Comparison of ENCODE assay signal across 10 mouse cellular contexts in genomic region chr2:11362205-11362994, GRCm38 (mm10).
DNase-seq lines count a peak whose midpoint lies in the region; ATAC-seq lines count a peak whose summit lies in the region.
"Had no signal": no experiment of that assay in that cellular context is flagged by ENCODE, and none has a peak within 500 bp of the region (broad histone marks: within the 10 kb centered on the region; RNA-seq: fewer than 3 reads in every experiment).

No protein-coding gene starts in this region.

- peak; percentile 30; the same call in 1 of the 2 replicates for ATAC-seq in midbrain, embryonic 11.5 days (ENCODE audit: low FRiP score)
- ATAC-seq in kidney, embryonic 14.5 days (ENCODE audit: low FRiP score, low TSS enrichment), result no peak
- ATAC-seq in monocyte, adult 5-6 weeks (replicated peaks; ENCODE audit: insufficient number of reproducible peaks, low FRiP score, low TSS enrichment, poor library complexity, severe bottlenecking), result no peak
- ATAC-seq in heart, embryonic 12.5 days (ENCODE audit: insufficient number of reproducible peaks, low FRiP score), result no peak
- ATAC-seq in liver, embryonic 11.5 days (replicated peaks; ENCODE audit: low FRiP score), result no peak

- 80% methylated on average over 8 of the region's 8 CpGs for WGBS in midbrain, embryonic 11.5 days
- WGBS in midbrain, embryonic 10.5 days, result 84% methylated on average over 8 of the region's 8 CpGs
- 59% methylated on average over 8 of the region's 8 CpGs for WGBS in kidney, embryonic 14.5 days
- WGBS in heart, embryonic 12.5 days, result 73% methylated on average over 8 of the region's 8 CpGs
- 76% methylated on average over 8 of the region's 8 CpGs for WGBS in liver, embryonic 11.5 days

- no peak overlapping the region for H3K9ac ChIP-seq in midbrain, embryonic 11.5 days (ENCODE audit: low read length)
- no peak overlapping the region for H3K9ac ChIP-seq in kidney, embryonic 14.5 days (ENCODE audit: low read depth, low read length)
- no peak overlapping the region for H3K9ac ChIP-seq in heart, embryonic 12.5 days
- no peak overlapping the region for H3K9ac ChIP-seq in liver, embryonic 11.5 days (ENCODE audit: low read depth, low read length)
- H3K9ac ChIP-seq: heart, embryonic 13.5 days had no signal

- DNase-seq in midbrain, embryonic 11.5 days (ENCODE audit: low spot score, missing footprints), result no peak
- no peak for DNase-seq in midbrain, embryonic 10.5 days (ENCODE audit: low spot score)
- DNase-seq in cerebellum, adult 8-10 months, result peak; percentile 77
- peak; percentile 38 for DNase-seq in retina, adult 2 months (ENCODE audit: low read depth, low spot score)
- DNase-seq in liver, embryonic 11.5 days (ENCODE audit: low spot score), result no peak
- DNase-seq: thymus, postnatal 36 days had no signal

- no peak overlapping the region for H3K27ac ChIP-seq in midbrain, embryonic 11.5 days (ENCODE audit: low read depth, low read length)
- H3K27ac ChIP-seq in midbrain, embryonic 10.5 days (replicated peaks), result no peak overlapping the region
- 0 out of 2 replicates have a peak overlapping the region, but pooled peaks have one; percentile 0 for H3K27ac ChIP-seq in kidney, embryonic 14.5 days (ENCODE audit: low read depth, low read length)
- no peak overlapping the region for H3K27ac ChIP-seq in heart, embryonic 12.5 days (ENCODE audit: poor library complexity, severe bottlenecking)
- no peak overlapping the region for H3K27ac ChIP-seq in liver, embryonic 11.5 days (ENCODE audit: low read depth, low read length)
- H3K27ac ChIP-seq: heart, embryonic 13.5 days had no signal

- H3K4me3 ChIP-seq in midbrain, embryonic 11.5 days (ENCODE audit: low read depth, low read length), result no peak overlapping the region
- H3K4me3 ChIP-seq in midbrain, embryonic 10.5 days, result no peak overlapping the region
- no peak overlapping the region for H3K4me3 ChIP-seq in kidney, embryonic 14.5 days (ENCODE audit: low read length)
- no peak overlapping the region for H3K4me3 ChIP-seq in heart, embryonic 12.5 days
- no peak overlapping the region for H3K4me3 ChIP-seq in liver, embryonic 11.5 days (ENCODE audit: low read depth, low read length)
- H3K4me3 ChIP-seq: heart, embryonic 13.5 days had no signal

- H3K9me3 ChIP-seq in midbrain, embryonic 11.5 days (ENCODE audit: control insufficient read depth, low read length), result no peaks in the 10 kb centered on the region
- no peaks in the 10 kb centered on the region for H3K9me3 ChIP-seq in midbrain, embryonic 10.5 days (replicated peaks)
- no peaks in the 10 kb centered on the region for H3K9me3 ChIP-seq in kidney, embryonic 14.5 days (ENCODE audit: control insufficient read depth, low read length)
- H3K9me3 ChIP-seq in heart, embryonic 12.5 days (replicated peaks), result peaks cover under 1% of the 10 kb centered on the region; the same call in 1 of the 2 replicates
- H3K9me3 ChIP-seq in liver, embryonic 11.5 days (ENCODE audit: control insufficient read depth, low read length), result no peaks in the 10 kb centered on the region
- H3K9me3 ChIP-seq: heart, embryonic 13.5 days had no signal

- no peak overlapping the region for H3K4me2 ChIP-seq in midbrain, embryonic 11.5 days
- no peak overlapping the region for H3K4me2 ChIP-seq in kidney, embryonic 14.5 days (replicated peaks; ENCODE audit: low read depth, low read length)
- H3K4me2 ChIP-seq in heart, embryonic 12.5 days, result no peak overlapping the region
- H3K4me2 ChIP-seq in liver, embryonic 11.5 days, result no peak overlapping the region
- H3K4me2 ChIP-seq: heart, embryonic 13.5 days had no signal

- H3K27me3 ChIP-seq in midbrain, embryonic 11.5 days (ENCODE audit: control insufficient read depth, insufficient read depth, low read length), result no peaks in the 10 kb centered on the region
- H3K27me3 ChIP-seq in midbrain, embryonic 10.5 days (ENCODE audit: low read depth, poor library complexity, severe bottlenecking), result no peaks in the 10 kb centered on the region
- no peaks in the 10 kb centered on the region for H3K27me3 ChIP-seq in kidney, embryonic 14.5 days (ENCODE audit: control insufficient read depth, insufficient read depth, low read length)
- H3K27me3 ChIP-seq in heart, embryonic 12.5 days (replicated peaks), result no peaks in the 10 kb centered on the region
- no peaks in the 10 kb centered on the region for H3K27me3 ChIP-seq in liver, embryonic 11.5 days (replicated peaks; ENCODE audit: control insufficient read depth, insufficient read depth, low read length)
- H3K27me3 ChIP-seq: heart, embryonic 13.5 days had no signal

- no peaks in the 10 kb centered on the region for H3K36me3 ChIP-seq in midbrain, embryonic 11.5 days (ENCODE audit: control insufficient read depth, insufficient read depth, low read length)
- H3K36me3 ChIP-seq in midbrain, embryonic 10.5 days, result no peaks in the 10 kb centered on the region
- H3K36me3 ChIP-seq in kidney, embryonic 14.5 days (ENCODE audit: control insufficient read depth, insufficient read depth, low read length), result no peaks in the 10 kb centered on the region
- no peaks in the 10 kb centered on the region for H3K36me3 ChIP-seq in heart, embryonic 12.5 days
- H3K36me3 ChIP-seq in liver, embryonic 11.5 days (ENCODE audit: control insufficient read depth, insufficient read depth, low read length), result no peaks in the 10 kb centered on the region
- H3K36me3 ChIP-seq: heart, embryonic 13.5 days had no signal

- H3K4me1 ChIP-seq in midbrain, embryonic 11.5 days (ENCODE audit: control insufficient read depth, insufficient read depth, low read length), result no peaks in the 10 kb centered on the region
- no peaks in the 10 kb centered on the region for H3K4me1 ChIP-seq in midbrain, embryonic 10.5 days
- no peaks in the 10 kb centered on the region for H3K4me1 ChIP-seq in kidney, embryonic 14.5 days (ENCODE audit: control insufficient read depth, insufficient read depth, low read length)
- no peaks in the 10 kb centered on the region for H3K4me1 ChIP-seq in heart, embryonic 12.5 days (replicated peaks)
- no peaks in the 10 kb centered on the region for H3K4me1 ChIP-seq in liver, embryonic 11.5 days (replicated peaks; ENCODE audit: control insufficient read depth, insufficient read depth, low read length)
- H3K4me1 ChIP-seq: heart, embryonic 13.5 days had no signal

Comparison
In these comparisons a context has a peak if more than half of its experiments do, and no peak if none do; other contexts are left out.
1. DNase-seq: peak in cerebellum, adult 8-10 months (single experiment) and retina, adult 2 months (single experiment); none in midbrain, embryonic 11.5 days (single experiment), midbrain, embryonic 10.5 days (single experiment) and liver, embryonic 11.5 days (single experiment).